Mouse (Mus musculus) right cerebral cortex, adult 2 months (tissue): Measurements from ENCODE around the gene Lpcat1.

Source experiments
- DNase-seq, 2 experiments: peaks; one replicate each; pipeline ENCODE4 v3.0.0; 2021 to 2022; ENCODE audit warnings: low spot score in 2 of 2

Gene Lpcat1

DNA sequence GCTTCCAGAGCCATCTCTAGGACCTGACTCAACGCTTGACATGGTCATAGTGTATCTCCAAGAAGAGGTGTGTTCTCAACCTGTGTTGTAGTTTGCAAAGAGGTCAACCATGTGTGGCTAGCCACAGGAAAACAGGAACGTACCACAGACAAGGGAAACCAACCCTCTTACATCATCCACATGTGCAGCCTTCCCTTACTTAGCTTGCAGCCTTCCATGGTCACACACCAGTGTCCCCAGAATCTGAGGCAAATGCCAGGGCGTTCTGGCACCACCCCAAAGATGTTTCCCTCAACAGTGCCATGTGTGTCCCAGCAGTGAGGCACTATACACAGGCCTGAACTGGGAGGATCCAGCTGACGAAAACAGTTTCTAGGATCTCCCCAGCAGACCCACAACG, 9.3 kb downstream of the Lpcat1 start:
- no peak for DNase-seq

GRCm38 (mm10) chr13:73476796-73477195, 9.8 kb downstream of the Lpcat1 start:
- no peak for DNase-seq

- no peak for DNase-seq
Observed at GRCm38 (mm10) chr13:73477841-73478240, 10.8 kb downstream of the Lpcat1 start.

DNA sequence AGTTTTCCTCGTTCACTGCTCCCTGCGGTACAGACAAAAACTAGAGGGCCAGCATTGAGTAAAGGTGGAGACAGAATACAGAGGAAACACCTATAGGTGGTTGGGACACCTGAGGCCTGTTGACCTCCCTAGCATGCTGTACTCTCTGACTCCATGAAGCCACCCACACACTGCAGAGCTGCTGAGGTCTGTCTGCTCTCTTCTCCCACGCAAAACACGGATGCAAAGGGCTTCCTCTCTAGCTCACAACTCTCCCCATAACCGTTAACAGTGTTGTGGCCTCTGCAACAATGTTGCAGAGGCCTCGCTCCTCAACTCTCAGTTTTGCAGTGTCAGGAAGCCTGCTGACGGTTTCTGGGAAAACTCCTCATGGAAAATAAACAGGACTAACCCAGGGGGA, 15.5 kb downstream of the Lpcat1 start:
- no peak for DNase-seq

- DNase-seq = no peak
Observed at GRCm38 (mm10) chr13:73483331-73483730, 16.3 kb downstream of the Lpcat1 start.

DNA sequence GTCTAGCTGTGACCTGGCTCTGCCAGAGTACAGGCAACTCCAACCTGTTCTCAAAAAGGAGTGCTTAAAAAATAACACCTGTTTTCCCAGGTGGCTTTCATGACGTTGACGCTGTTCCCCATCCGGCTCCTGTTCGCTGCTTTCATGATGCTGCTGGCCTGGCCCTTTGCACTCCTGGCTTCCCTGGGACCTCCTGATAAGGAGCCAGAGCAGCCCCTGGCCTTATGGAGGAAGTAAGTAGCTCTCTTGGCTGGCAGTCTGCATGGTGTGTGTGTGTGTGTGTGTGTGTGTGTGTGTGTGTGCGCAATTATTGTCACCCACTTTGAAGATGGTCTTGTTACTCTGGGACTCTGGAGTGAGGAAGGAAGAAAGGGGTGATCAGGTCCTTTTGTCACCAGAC, 17.2 kb downstream of the Lpcat1 start:
- DNase-seq = no peak

DNA sequence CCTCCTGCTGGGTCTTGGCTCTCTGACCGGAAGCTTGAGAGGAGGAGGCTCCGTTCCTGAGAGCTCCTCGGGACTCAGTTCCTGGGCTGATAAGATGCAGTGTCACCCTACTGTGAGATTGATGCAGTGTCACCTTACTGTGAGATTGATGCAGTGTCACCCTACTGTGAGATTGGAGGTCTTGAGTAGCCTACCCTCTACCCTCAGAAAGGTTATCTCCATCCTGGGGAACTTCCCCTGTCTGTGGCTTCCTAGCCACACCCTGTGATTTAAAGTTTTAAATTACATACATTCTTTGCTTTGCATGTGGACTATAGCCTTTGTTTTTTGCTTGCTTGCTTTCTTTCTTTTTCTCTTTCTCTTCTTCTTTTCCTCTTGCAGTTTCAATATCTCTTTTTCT, 21.1 kb downstream of the Lpcat1 start:
- DNase-seq = no peak

- DNase-seq = no peak
Observed at GRCm38 (mm10) chr13:73488707-73489106, 21.7 kb downstream of the Lpcat1 start.

- DNase-seq = no peak
Observed at GRCm38 (mm10) chr13:73489986-73490385, 23.0 kb downstream of the Lpcat1 start.

DNA sequence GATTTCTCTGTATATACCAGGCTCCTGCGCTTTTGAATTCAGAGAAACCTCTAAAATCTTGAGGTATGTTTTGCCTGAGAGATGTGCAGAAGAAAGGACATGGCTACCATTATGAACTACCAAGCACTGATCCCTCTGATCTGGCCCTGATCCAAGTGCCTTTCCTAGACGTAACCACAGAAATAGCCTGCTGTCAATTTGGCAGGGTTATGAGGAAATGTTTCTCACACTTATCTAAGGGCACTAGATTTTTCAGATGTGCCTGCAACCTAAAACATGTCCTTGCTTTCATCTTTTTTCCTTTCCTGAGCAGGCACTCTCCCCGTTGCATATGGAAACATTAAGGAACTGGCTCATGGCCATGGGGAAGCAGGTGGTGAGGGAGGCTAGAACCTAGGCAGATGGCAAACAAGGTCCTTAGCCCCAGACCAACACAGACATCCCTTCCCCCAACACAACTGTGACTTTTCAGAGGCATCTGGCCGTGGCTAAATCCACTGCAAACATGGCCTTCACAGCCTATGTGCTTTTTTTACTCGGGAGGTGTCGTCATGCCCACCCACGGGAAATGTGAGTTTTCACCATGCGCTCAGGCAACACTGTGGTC, 23.7 kb downstream of the Lpcat1 start:
- peak in 1 of 2 experiments; percentile 36 for DNase-seq

DNA sequence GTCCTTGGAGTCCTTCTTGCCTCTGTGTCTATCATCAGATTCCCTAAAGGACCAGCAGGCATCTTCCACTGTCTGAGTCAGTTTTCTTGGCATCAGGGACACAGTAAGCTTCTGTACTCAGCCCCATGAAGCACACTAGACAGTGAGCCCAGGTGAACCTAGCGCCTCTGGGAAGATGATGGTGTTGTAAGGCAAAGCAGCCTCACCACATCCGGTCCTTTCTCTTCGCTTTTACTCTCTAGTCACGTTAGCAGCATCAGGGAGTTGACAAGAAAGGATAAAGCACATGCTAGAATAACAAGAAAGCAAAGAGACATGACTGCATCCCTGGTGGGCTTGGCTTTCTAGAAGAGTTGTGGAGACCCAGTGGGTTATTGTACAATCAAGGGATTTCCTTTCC, 26.2 kb downstream of the Lpcat1 start:
- no peak for DNase-seq

- DNase-seq = no peak
Observed at GRCm38 (mm10) chr13:73494528-73494927, 27.5 kb downstream of the Lpcat1 start.

GRCm38 (mm10) chr13:73496137-73496536, 29.1 kb downstream of the Lpcat1 start:
- DNase-seq = no peak

DNA sequence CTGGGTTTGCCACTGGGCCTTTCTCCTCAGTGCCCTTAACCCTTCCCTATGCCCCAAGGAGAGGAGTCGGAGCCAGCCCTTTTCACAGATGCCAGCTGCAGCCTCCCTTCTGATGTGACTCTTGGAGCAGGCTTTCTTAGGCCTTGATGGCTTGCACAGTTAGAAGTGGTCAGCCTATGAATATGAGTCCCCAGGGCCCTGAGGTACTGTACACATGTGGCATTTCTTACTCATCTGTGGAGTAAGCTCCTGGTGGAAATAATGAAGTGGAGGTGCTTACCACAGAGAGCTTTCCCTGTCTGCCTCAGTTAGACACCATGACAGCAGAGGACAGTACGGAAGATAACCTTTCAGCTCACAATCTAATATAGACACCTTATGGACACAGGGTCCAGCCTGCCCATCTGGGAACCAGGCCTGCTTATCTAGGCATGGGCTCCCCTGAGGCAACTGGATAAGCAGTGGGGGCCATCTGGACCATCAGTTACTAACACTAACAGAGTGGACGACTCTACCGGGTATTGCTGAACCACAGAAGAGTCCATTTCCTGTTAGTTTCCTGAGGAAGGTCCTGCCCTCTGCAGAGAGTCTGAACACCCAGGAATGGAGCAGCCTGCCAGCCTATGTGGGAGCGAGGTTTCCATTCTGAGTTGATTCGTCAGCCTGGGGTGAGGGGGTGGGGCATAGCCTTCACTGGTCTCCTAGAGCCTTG, 33.1 kb downstream of the Lpcat1 start:
- DNase-seq = no peak

GRCm38 (mm10) chr13:73502719-73503118, 35.7 kb downstream of the Lpcat1 start:
- DNase-seq = no peak

- DNase-seq = peak; percentile 91
Observed at GRCm38 (mm10) chr13:73505686-73506467, 38.9 kb downstream of the Lpcat1 start.

GRCm38 (mm10) chr13:73508817-73509550, 42.0 kb downstream of the Lpcat1 start:
- DNase-seq = no peak

GRCm38 (mm10) chr13:73509869-73510268, 42.9 kb downstream of the Lpcat1 start:
- no peak for DNase-seq

DNA sequence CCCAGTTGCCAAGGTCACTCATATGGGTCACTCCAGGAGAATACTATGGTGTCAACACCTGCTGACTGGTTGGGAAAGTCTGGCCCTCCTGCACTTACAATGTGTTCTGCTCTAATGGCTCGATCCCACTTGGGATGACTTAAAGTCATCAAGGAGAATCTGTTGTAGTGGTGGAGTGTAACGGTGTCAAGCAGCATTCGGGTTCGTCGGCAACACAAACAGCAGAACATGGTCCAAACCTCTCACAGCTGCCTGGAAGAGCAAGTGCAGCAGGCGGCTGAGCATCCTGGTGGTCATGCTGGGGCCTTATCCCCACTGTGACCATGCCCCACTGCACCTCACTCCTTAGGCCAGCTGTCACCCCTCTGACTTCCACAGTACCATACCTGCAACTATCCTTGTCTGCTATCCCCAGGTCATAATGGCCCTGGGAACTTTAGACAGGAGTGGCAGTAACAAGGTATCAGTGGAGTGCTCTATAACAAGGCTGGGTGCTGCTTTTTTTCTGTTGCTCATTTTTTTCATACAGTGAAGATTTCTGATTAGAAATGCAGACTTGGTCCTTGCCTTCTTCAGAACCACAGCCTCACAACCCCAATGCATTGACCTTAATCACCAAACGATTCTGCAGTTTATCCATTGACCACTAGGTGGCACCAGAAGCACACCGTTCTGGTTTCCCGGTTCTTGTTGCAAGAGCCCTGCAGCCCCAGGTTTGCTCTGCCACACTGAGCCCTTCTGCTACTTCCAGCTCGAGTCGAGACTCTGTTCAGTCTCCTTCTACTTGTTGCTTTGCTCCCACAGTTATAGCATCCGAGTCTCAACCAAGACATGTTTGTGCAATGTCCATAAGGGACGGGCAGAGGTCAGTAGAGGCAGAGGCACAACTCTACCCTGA, 46.0 kb downstream of the Lpcat1 start:
- peak; percentile 87 to 90 for DNase-seq

GRCm38 (mm10) chr13:73516886-73517285, 49.9 kb downstream of the Lpcat1 start:
- DNase-seq = no peak

- no peak for DNase-seq
Observed at GRCm38 (mm10) chr13:73533716-73534115, 66.7 kb downstream of the Lpcat1 start.
